Mouse (Mus musculus) 416B (cell line): Measurements from ENCODE around the gene Gm49601.

Source experiments
- DNase-seq: peaks from one replicate; pipeline ENCODE4 v3.0.0; 2011; ENCODE audit warnings: low read depth

Gm49601 gene

GRCm38 (mm10) chr16:18608226-18608625, 18.0 kb downstream of the Gm49601 start:
- DNase-seq = no peak

GRCm38 (mm10) chr16:18605705-18606104, 20.5 kb downstream of the Gm49601 start:
- DNase-seq = no peak

GRCm38 (mm10) chr16:18604267-18604701, 21.9 kb downstream of the Gm49601 start:
- DNase-seq = no peak

GRCm38 (mm10) chr16:18601447-18601846, 24.8 kb downstream of the Gm49601 start:
- DNase-seq = no peak

GRCm38 (mm10) chr16:18598006-18598405, 28.2 kb downstream of the Gm49601 start:
- DNase-seq = no peak

GRCm38 (mm10) chr16:18596255-18596654, 30.0 kb downstream of the Gm49601 start:
- no peak for DNase-seq

GRCm38 (mm10) chr16:18593930-18594329, 32.3 kb downstream of the Gm49601 start:
- peak; percentile 12 for DNase-seq

- DNase-seq = no peak
Observed at GRCm38 (mm10) chr16:18591047-18592018, 34.9 kb downstream of the Gm49601 start.

GRCm38 (mm10) chr16:18589804-18590790, 36.1 kb downstream of the Gm49601 start, which contains the start of gene Tbx1:
Gene Tbx1 (minus strand): TSS chr16:18590671.
- DNase-seq = peak; percentile 37

- DNase-seq = no peak
Observed at GRCm38 (mm10) chr16:18589080-18589621, 37.1 kb downstream of the Gm49601 start.

- no peak for DNase-seq
Observed at GRCm38 (mm10) chr16:18588738-18589055, 37.5 kb downstream of the Gm49601 start.

- DNase-seq = no peak
Observed at GRCm38 (mm10) chr16:18587847-18588737, 38.1 kb downstream of the Gm49601 start.

GRCm38 (mm10) chr16:18586906-18587546, 39.2 kb downstream of the Gm49601 start:
- DNase-seq = no peak

GRCm38 (mm10) chr16:18586076-18586905, 39.9 kb downstream of the Gm49601 start:
- DNase-seq = no peak

- DNase-seq = no peak
Observed at GRCm38 (mm10) chr16:18585676-18586075, 40.6 kb downstream of the Gm49601 start.

GRCm38 (mm10) chr16:18584901-18585510, 41.2 kb downstream of the Gm49601 start:
- no peak for DNase-seq

- DNase-seq = no peak
Observed at GRCm38 (mm10) chr16:18583673-18584357, 42.4 kb downstream of the Gm49601 start.

- DNase-seq = no peak
Observed at GRCm38 (mm10) chr16:18583169-18583568, 43.1 kb downstream of the Gm49601 start.
